Mouse (Mus musculus) stomach, embryonic 14.5 days (tissue): ENCODE measurements around the gene Ptprn2. TPM values are rescaled to one million over a fixed set of nuclear protein-coding genes. Genes with fewer than 3 reads are reported as not detected.

ENCODE experiments used
- ATAC-seq: fragments of 200-750 bp; cut with Nextera tagmentation; 2 replicates; pipeline ENCODE4 v1.8.0; 2017; ENCODE audit warnings: low read depth, moderate TSS enrichment; ENCODE audit not compliant: insufficient number of reproducible peaks, insufficient read depth, low FRiP score
- H3K27ac ChIP-seq: fragments of 300-500 bp; sonication (generic); 2 replicates; pipeline ENCODE4 v1.5.1; 2014; ENCODE audit warnings: mild to moderate bottlenecking, low read length, moderate library complexity, mixed read lengths
- H3K27me3 ChIP-seq: fragments of 300-500 bp; sonication (generic); 2 replicates; pipeline ENCODE4 v1.6.1; 2014; ENCODE audit warnings: low read length, control low read depth, mixed read lengths; ENCODE audit not compliant: control insufficient read depth, insufficient read depth
- H3K36me3 ChIP-seq: fragments of 300-500 bp; sonication (generic); 2 replicates; pipeline ENCODE4 v1.6.1; 2014; ENCODE audit warnings: mild to moderate bottlenecking, control low read depth, low read length, moderate library complexity, mixed read lengths; ENCODE audit not compliant: control insufficient read depth, insufficient read depth
- H3K4me1 ChIP-seq: fragments of 300-500 bp; sonication (generic); 2 replicates; pipeline ENCODE4 v1.6.1; 2014; ENCODE audit warnings: low read length, control low read depth, mixed read lengths; ENCODE audit not compliant: control insufficient read depth, insufficient read depth
- H3K4me2 ChIP-seq: fragments of 300-500 bp; sonication (generic); replicated peaks from 2 replicates; pipeline ENCODE4 v1.6.1; 2014; ENCODE audit warnings: low read depth, low read length, control low read depth
- H3K4me3 ChIP-seq: fragments of 300-500 bp; sonication (generic); 2 replicates; pipeline ENCODE4 v1.5.1; 2014; ENCODE audit warnings: low read depth, low read length, control low read depth
- H3K9ac ChIP-seq: fragments of 300-500 bp; sonication (generic); replicated peaks from 2 replicates; pipeline ENCODE4 v1.6.1; 2014; ENCODE audit warnings: low read depth, mild to moderate bottlenecking, control low read depth, low read length, moderate library complexity, mixed read lengths
- H3K9me3 ChIP-seq: fragments of 300-500 bp; sonication (generic); 2 replicates; pipeline ENCODE4 v1.6.1; 2016; ENCODE audit warnings: low read depth, low read length, control low read depth; ENCODE audit not compliant: control insufficient read depth
- WGBS: fragments of 180-500 bp; shearing (Covaris S2); extraction: QIAGEN DNeasy Blood & Tissue Kit; methylation state at CpG from one replicate; pipeline ENCODE4 v1.1.7; 2014; 5-methylcytosine and 5-hydroxymethylcytosine counted together
- polyA plus RNA-seq: library from polyadenylated mRNA; unstranded; fragments of >200 nt; fragmentation: Nextera tagmentation; extraction: Ambion mirVana; gene quantifications from 2 replicates; pipeline ENCODE4 v1.2.1, GENCODE M21; 2014

Gene Ptprn2
- polyA plus RNA-seq, 1 experiment from 2014 or later = 2.2 TPM

DNA sequence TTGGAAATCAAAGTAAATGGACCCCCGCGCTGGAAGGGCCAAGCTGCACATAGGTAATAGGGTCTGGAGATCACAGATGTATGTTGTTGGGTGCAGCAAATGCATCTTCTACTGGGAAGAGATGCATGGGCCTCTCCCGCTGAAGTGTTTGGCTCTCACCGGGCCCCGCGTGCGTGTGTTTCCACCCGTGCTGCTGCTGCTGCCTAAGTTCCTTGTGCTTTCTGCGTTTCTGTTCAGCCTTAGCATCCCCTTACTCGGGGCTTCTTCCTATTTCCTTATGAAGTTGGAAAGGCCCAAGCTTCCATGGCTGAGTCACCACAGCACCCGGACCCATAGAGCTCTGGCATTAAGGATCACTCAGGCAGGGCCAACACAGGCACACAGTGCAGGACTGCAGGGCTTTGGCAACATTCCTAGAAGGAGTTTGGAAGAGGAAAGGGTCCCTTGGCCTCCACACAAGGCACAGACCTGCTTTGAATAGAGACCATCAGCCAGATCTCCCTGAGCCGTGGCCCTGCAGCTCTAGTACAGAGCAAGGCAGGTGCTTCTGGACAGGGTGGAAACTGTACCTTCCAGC lies 772.5 kb downstream of the Ptprn2 start:
- Histone ChIP-seq H3K4me1 (no peaks in the 10 kb centered on the region), H3K4me3 (no peak overlapping the region), H3K9me3 (no peaks in the 10 kb centered on the region), H3K4me2 (no peak overlapping the region), H3K27me3 (no peaks in the 10 kb centered on the region), H3K27ac (no peak overlapping the region), H3K36me3 (no peaks in the 10 kb centered on the region), H3K9ac (no peak overlapping the region)
- ATAC-seq = peak; percentile 1; the same call in 1 of the 2 replicates
- 66% methylated on average over 12 of the region's 12 CpGs for WGBS

DNA sequence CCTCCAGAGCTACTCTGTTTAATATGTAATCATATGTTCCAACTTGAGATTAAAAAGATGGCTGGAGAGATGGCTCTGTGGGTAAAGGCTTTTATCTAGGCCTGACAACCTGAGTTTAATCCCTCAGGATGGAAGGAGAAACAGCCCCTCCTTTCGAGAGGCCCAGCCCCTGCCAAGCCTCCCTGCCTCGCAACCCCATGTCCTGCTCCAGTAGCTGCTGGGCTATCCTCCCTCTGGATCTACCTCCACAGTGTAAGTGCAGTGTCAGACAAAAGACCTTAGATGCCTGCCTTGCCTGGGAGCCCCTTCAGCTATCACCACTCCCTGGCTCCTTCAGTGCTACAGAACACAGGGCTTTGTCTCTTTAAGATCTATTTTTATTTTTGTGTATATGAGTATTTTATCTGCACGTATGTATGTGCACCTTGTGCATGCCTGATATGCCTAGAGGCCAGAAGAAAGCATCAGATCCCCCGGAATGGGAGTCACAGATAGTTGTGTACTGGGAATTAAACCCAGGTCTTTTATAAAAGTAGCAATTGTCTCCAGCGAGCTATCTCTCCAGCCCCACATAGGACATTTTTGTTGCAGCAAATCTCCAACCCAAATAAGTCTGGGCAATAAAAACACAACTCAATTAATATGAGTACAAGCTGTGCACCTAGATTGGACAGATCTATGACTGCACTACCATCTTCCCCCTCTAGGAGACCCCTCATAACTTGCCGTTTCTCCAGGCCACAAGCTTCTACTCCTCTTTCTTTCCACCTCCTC lies 775.1 kb downstream of the Ptprn2 start:
- 58% methylated on average over 6 of the region's 6 CpGs for WGBS
- H3K9ac ChIP-seq = no peak overlapping the region
- no peaks in the 10 kb centered on the region for H3K27me3 ChIP-seq
- H3K36me3 ChIP-seq = no peaks in the 10 kb centered on the region
- no peak overlapping the region for H3K4me3 ChIP-seq
- H3K27ac ChIP-seq = no peak overlapping the region
- H3K9me3 ChIP-seq = no peaks in the 10 kb centered on the region
- ATAC-seq = no peak
- H3K4me1 ChIP-seq = no peaks in the 10 kb centered on the region
- no peak overlapping the region for H3K4me2 ChIP-seq

DNA sequence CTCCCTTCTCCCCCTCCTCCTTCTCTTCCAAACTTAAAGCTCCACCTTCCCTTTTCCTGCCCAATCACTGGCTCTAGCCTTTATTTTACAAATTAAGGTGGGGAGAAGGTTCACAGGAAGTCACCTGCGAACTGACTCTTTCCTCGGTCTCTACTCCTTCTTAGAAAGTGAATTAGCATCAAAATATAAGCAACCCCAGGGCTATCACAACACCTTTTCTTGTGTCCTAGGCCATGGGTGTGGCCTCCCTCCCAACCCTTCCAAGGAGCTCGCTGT lies 775.6 kb downstream of the Ptprn2 start:
- H3K27ac ChIP-seq = no peak overlapping the region
- no peak overlapping the region for H3K4me3 ChIP-seq
- no peaks in the 10 kb centered on the region for H3K27me3 ChIP-seq
- WGBS = 47% methylated on average over 3 of the region's 3 CpGs
- H3K36me3 ChIP-seq = no peaks in the 10 kb centered on the region
- H3K9me3 ChIP-seq = no peaks in the 10 kb centered on the region
- no peaks in the 10 kb centered on the region for H3K4me1 ChIP-seq
- ATAC-seq = no peak
- H3K9ac ChIP-seq = no peak overlapping the region
- no peak overlapping the region for H3K4me2 ChIP-seq

DNA sequence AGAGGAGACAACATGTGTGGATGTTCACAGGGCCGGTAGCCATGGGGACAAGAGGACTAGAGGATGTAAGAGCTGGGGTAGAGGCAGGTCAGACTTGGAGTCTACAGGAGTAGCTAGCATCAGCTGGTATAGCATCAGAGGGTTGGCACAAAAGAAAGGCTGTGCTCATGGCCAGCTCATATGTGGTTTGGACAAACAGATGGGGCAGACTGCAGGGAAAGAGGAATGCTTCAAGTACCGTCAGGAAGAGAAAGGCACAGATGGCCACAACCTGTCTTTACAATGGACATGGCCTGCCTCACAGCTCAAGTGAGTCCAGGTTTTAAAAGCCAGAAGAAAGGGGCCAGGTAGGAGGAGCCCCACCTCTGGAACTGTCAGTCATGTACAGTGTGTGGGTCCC lies 776.5 kb downstream of the Ptprn2 start:
- H3K27me3 ChIP-seq = no peaks in the 10 kb centered on the region
- 85% methylated on average over 2 of the region's 2 CpGs for WGBS
- no peaks in the 10 kb centered on the region for H3K9me3 ChIP-seq
- no peaks in the 10 kb centered on the region for H3K4me1 ChIP-seq
- no peak overlapping the region for H3K4me3 ChIP-seq
- ATAC-seq = no peak
- no peak overlapping the region for H3K9ac ChIP-seq
- H3K36me3 ChIP-seq = no peaks in the 10 kb centered on the region
- H3K27ac ChIP-seq = no peak overlapping the region
- H3K4me2 ChIP-seq = no peak overlapping the region

DNA sequence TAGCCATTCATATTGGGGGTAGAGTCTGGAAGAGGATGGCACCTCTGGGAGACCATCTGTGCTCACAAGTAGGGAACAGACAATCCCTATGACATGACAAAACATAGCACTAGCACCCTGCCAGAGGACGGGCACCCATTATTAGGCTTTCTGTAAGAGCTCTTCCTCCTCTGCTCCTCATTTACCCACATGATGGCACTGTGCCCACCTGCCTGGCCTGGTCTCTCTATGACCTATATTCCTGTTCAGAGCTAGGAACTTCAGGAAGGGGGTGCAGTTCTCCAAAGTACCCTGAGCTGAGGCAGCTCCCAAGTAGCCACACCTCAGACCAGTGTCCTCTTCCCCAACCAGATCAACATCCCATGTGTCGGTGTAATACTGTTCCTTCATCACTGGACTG lies 777.6 kb downstream of the Ptprn2 start:
- Histone ChIP-seq H3K4me3 (no peak overlapping the region), H3K4me1 (no peaks in the 10 kb centered on the region), H3K9ac (no peak overlapping the region), H3K9me3 (no peaks in the 10 kb centered on the region), H3K4me2 (no peak overlapping the region), H3K27ac (no peak overlapping the region), H3K36me3 (no peaks in the 10 kb centered on the region), H3K27me3 (no peaks in the 10 kb centered on the region)
- WGBS = 86% methylated on average over 2 of the region's 2 CpGs
- ATAC-seq = no peak

DNA sequence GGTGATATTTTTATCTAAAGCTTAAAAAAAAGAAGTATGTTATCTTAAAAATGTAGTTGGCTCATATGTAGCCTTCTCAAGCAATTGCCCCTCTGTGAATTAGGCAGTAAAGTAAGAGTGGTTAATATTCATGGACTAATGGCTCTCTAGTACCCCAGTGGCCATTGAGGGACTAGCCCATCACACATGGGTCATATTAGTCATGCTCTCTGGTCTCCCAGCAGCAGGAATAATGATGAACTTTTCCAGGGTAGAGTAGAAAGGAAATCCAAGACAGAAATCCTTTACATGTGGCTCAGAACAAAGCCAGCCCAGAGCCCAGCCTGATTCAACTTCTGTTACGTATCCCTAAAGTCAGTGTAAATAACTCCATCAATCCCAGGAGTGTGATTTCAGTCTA lies 779.7 kb downstream of the Ptprn2 start:
- H3K36me3 ChIP-seq = no peaks in the 10 kb centered on the region
- H3K4me2 ChIP-seq = no peak overlapping the region
- no peak for ATAC-seq
- no peak overlapping the region for H3K27ac ChIP-seq
- H3K4me1 ChIP-seq = no peaks in the 10 kb centered on the region
- 82% methylated on average over 1 of the region's 1 CpGs for WGBS
- no peak overlapping the region for H3K4me3 ChIP-seq
- H3K9ac ChIP-seq = no peak overlapping the region
- H3K9me3 ChIP-seq = no peaks in the 10 kb centered on the region
- H3K27me3 ChIP-seq = no peaks in the 10 kb centered on the region

DNA sequence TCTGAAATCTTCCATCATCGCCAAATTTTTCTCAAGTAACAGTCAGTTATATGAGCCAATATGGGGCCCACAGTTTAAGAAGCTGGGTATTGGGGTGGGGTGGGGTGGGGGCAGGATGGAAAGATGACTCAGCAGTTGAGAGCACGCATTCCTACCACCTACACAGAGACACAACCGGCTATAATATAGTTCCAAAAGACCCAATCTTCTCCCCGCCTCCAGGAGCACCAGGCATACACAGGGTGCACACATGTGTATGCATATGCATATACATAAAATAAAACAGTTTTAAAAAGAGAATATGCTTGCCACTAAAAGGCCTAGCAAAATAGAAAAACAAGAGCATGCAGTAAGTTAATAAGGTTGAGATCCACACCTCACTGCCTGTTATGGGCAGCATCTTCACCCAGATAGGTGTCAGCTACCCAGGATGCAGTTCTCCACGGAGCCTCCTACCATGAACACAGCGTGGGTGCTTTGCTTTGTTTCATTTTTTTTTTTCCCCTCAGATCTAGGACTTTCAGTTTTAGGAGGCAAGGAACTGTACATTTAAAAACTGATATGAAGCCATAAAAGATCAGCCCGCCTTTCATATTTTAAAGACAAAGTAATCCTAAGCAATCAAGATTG lies 783.1 kb downstream of the Ptprn2 start:
- WGBS = 78% methylated on average over 7 of the region's 7 CpGs

DNA sequence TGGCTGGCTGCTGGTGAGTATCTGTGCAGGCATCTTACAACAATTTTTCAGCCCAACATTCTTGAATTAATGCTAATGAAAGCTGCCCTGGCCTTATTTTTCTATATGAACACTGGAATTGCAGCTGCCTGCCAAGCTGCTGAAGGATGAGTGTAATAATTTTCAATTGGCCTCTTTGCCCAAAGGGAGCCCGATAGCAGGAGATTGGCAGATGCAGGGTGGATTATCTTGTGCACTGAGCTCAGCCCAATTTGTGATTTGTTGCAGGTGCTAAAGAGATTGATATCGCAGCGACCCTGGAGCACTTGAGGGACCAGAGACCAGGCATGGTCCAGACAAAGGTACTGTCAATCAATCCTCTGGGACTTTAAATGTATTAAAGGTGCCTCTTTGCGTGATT lies 783.8 kb downstream of the Ptprn2 start:
- WGBS = 78% methylated on average over 4 of the region's 4 CpGs
- ATAC-seq = no peak
- H3K4me2 ChIP-seq = no peak overlapping the region

More for the DNA sequence above, 783.1 kb downstream of the Ptprn2 start:
- Histone ChIP-seq H3K4me2 (no peak overlapping the region), H3K4me1 (no peaks in the 10 kb centered on the region), H3K27ac (no peak overlapping the region), H3K4me3 (no peak overlapping the region), H3K9me3 (no peaks in the 10 kb centered on the region), H3K36me3 (no peaks in the 10 kb centered on the region), H3K9ac (no peak overlapping the region), H3K27me3 (no peaks in the 10 kb centered on the region)
- ATAC-seq = no peak

More for the DNA sequence above, 783.8 kb downstream of the Ptprn2 start:
- Histone ChIP-seq H3K27ac (no peak overlapping the region), H3K9ac (no peak overlapping the region), H3K9me3 (no peaks in the 10 kb centered on the region), H3K4me1 (no peaks in the 10 kb centered on the region), H3K4me3 (no peak overlapping the region), H3K27me3 (no peaks in the 10 kb centered on the region), H3K36me3 (no peaks in the 10 kb centered on the region)
